Mouse (Mus musculus): ENCODE data around the gene Pdcd1lg2.

- TF ChIP-seq CTCF (IDR thresholded peaks at IDR 0.05; ENCODE audit: insufficient read depth, low read length): no peak
- no peak for TF ChIP-seq POLR2A (IDR thresholded peaks at IDR 0.05; ENCODE audit: borderline replicate concordance, extremely low read depth, low read depth, low read length)
Measured at GRCm38 (mm10) chr19:29405388-29405787, 5.3 kb upstream of the Pdcd1lg2 start.

All from lung, adult 2 months (tissue).